Comparison of ENCODE assay signal across 26 mouse cellular contexts in the genomic region with DNA sequence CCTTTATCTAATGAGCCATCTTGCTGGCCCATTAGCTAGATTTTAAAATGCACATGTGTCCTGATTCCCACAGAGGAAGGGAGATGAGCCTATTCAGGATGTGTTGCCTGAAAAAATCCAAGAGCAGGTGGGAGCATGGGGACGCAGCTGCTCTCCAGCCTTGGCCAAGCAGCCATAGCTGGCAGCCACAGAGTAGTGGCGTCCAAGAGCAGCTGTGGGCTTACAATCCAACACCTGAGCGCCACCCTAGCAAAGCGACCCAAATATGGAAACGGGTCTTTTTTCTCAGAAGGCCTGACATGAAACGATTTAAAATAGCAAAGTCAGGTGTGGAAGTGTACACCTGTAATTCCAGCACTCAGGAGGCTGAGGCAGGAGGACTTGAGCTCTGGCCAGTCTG. TPM values are rescaled to one million over a fixed set of nuclear protein-coding genes. Genes with fewer than 3 reads are reported as not detected.
"Had no signal": no experiment of that assay in that cellular context is flagged by ENCODE, and none has a peak within 500 bp of the region (broad histone marks: within the 10 kb centered on the region; RNA-seq: fewer than 3 reads in every experiment).

No protein-coding gene starts in this region.

- H3K27ac ChIP-seq: heart, embryonic 10.5 days; hindbrain, embryonic 10.5 days; hindbrain, embryonic 12.5 days; hindbrain, embryonic 14.5 days; intestine, embryonic 15.5 days; layer of hippocampus, adult 2 months; left cerebral cortex, adult 2 months; limb, embryonic 13.5 days; liver, embryonic 13.5 days; liver, embryonic 15.5 days had no signal

- H3K4me3 ChIP-seq: heart, embryonic 10.5 days; heart, embryonic 12.5 days; hindbrain, embryonic 10.5 days; hindbrain, embryonic 12.5 days; intestine, embryonic 15.5 days; layer of hippocampus, adult 2 months; left cerebral cortex, adult 2 months; limb, embryonic 13.5 days; liver, embryonic 13.5 days; liver, embryonic 15.5 days had no signal

- H3K4me2 ChIP-seq: heart, embryonic 12.5 days; hindbrain, embryonic 12.5 days; hindbrain, embryonic 14.5 days; intestine, embryonic 15.5 days; limb, embryonic 13.5 days; liver, embryonic 11.5 days; liver, embryonic 13.5 days; liver, embryonic 15.5 days had no signal

- H3K36me3 ChIP-seq: heart, embryonic 10.5 days; heart, embryonic 12.5 days; hindbrain, embryonic 10.5 days; hindbrain, embryonic 12.5 days; intestine, embryonic 15.5 days; limb, embryonic 13.5 days; liver, embryonic 13.5 days; liver, embryonic 15.5 days had no signal

- DNase-seq: gastrocnemius, postnatal 14 days; heart, adult 18-20 months; heart, postnatal 10 days; heart, postnatal 4 days; kidney, adult 18-20 months; kidney, adult 8-10 months; kidney, postnatal 10 days; kidney, postnatal 25 days; kidney, postnatal 4 days; liver; liver, embryonic 13.5 days; liver, postnatal 0 days had no signal

- H3K27me3 ChIP-seq: intestine, embryonic 15.5 days had no signal

- H3K9me3 ChIP-seq: heart, embryonic 10.5 days; intestine, embryonic 15.5 days; liver, embryonic 13.5 days; liver, embryonic 15.5 days had no signal

- H3K9ac ChIP-seq: heart, embryonic 12.5 days; hindbrain, embryonic 12.5 days; hindbrain, embryonic 14.5 days; intestine, embryonic 15.5 days; limb, embryonic 13.5 days; liver, embryonic 13.5 days; liver, embryonic 15.5 days; liver, postnatal 0 days had no signal

- ATAC-seq: inflammation-experienced regulatory T-cells, adult 6 months; intestine, embryonic 15.5 days; intestine, postnatal 0 days; liver, postnatal 0 days had no signal

- H3K4me1 ChIP-seq: heart, embryonic 10.5 days; hindbrain, embryonic 10.5 days; hindbrain, embryonic 12.5 days; limb, embryonic 13.5 days; liver, embryonic 13.5 days; liver, embryonic 15.5 days had no signal

RNA-seq across cellular contexts. Expression of a gene that starts 7.4 kb away (rescaled TPM):
- total RNA-seq: granulocyte monocyte progenitor cell, adult 5-6 weeks had no signal
